Mouse (Mus musculus) brain, embryonic 14.5 days (tissue): ENCODE results near the gene Sel1l.

Experiments
- CTCF ChIP-seq: fragments of 200-500 bp; IDR thresholded peaks from 2 replicates; pipeline ENCODE4 v1.5.1; 2012; ENCODE audit warnings: inconsistent platforms, mild to moderate bottlenecking, moderate library complexity, borderline replicate concordance; ENCODE audit not compliant: insufficient read depth, insufficient read length; ENCODE audit errors: extremely low read depth
- POLR2A ChIP-seq: fragments of 200-500 bp; IDR thresholded peaks from 2 replicates; pipeline ENCODE4 v1.6.1; 2012; ENCODE audit warnings: mild to moderate bottlenecking, inconsistent platforms, borderline replicate concordance; ENCODE audit not compliant: poor library complexity, insufficient read depth, insufficient read length, severe bottlenecking; ENCODE audit errors: extremely low read depth

DNA sequence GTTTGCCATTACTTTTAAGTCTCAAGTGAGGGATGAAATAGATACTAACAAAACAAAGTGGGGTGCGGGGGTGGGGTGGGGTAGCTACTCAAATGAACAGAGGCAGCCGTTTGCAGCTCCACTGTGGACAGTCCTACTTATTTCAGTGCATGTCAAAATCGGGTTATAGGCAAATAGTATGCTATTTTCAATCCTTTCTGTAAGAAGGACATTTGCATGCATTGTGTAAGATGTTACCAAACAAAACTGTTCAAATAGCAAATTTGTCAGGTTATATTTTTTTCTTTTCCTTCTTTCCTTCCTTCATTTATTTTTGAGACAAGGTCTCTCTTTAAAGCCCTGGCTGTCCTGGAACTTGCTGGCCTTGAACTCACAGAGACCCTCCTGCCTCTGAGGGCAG, 44.7 kb downstream of the Sel1l start:
- no peak for TF ChIP-seq CTCF
- no peak for TF ChIP-seq POLR2A
